Mouse (Mus musculus): Measurements from ENCODE around the gene Lix1l.

GRCm38 (mm10) chr3:96590657-96591056, 10.3 kb upstream of the Lix1l start:
- TF ChIP-seq CTCF (IDR thresholded peaks at IDR 0.05; ENCODE audit: low read depth, low read length) (no peak), GATA1 (IDR thresholded peaks at IDR 0.05; ENCODE audit: borderline replicate concordance, low read length) (no peak)

Data from G1E (cell line).